Mouse (Mus musculus): ENCODE measurements around the gene Cd28. TPM values are rescaled to one million over a fixed set of nuclear protein-coding genes. Genes with fewer than 3 reads are reported as not detected.

Cd28 gene
- polyA plus RNA-seq, 1 experiment: 0.35 TPM

DNA sequence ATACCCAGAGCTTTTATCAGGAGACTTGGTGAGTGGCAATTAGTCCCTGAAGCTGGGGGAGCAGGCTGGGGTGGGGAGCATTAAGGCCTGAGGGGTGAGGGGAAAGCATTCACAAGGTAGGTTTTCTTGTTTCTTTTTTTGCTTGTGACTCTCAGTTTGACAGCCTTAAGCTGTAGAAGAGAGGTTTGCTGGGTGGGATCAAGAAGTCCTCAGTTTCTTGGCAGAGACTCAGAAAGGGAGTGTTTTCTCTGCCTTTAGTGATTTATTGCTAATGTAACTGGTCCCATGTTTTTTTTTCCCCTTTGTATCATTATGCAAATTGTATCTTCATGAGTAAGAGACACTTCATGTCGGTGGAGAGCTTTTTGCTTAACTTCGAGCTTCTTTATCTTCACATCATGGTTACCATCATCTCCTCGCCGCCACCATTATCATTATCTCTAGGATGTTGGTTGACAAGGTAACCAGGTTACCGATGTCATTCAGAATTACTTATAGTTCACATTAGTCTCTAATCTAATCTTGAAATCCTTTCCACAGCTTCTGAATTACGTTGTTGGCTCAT lies 33.7 kb downstream of the Cd28 start:
- Histone ChIP-seq H3K36me3 (ENCODE audit: control insufficient read depth, insufficient read depth) (no peaks in the 10 kb centered on the region), H3K79me2 (ENCODE audit: control insufficient read depth, insufficient read depth) (no peaks in the 10 kb centered on the region), H3K4me2 (ENCODE audit: low read depth) (no peak overlapping the region), H3K4me3 (no peak overlapping the region), H3ac (ENCODE audit: control insufficient read depth, insufficient read length) (no peak overlapping the region), H3K27me3 (ENCODE audit: control insufficient read depth, insufficient read depth, insufficient read length) (no peaks in the 10 kb centered on the region)
- TF ChIP-seq USF1 (IDR thresholded peaks at IDR 0.05; ENCODE audit: low read depth) (no peak), TCF12 (IDR thresholded peaks at IDR 0.05; ENCODE audit: insufficient read depth, poor library complexity, severe bottlenecking) (no peak), POLR2AphosphoS2 (IDR thresholded peaks at IDR 0.05; ENCODE audit: insufficient read length, low read depth) (no peak), MAX (IDR thresholded peaks at IDR 0.05; ENCODE audit: low read depth) (no peak), MYOG (IDR thresholded peaks at IDR 0.05; ENCODE audit: control insufficient read depth in 1 of 3, insufficient read depth in 1 of 3, insufficient read length in 2 of 3, low read depth in 2 of 3) (no peak), MYOD1 (IDR thresholded peaks at IDR 0.05; ENCODE audit: control insufficient read depth in 1 of 3, insufficient read length in 2 of 3, low read depth in 2 of 3) (no peak), SRF (IDR thresholded peaks at IDR 0.05; ENCODE audit: control insufficient read depth, insufficient read length, low read depth) (no peak), REST (IDR thresholded peaks at IDR 0.05; ENCODE audit: insufficient read depth, insufficient read length) (no peak), CEBPB (IDR thresholded peaks at IDR 0.05; ENCODE audit: insufficient read depth, poor library complexity, severe bottlenecking) (no peak)

GRCm38 (mm10) chr1:60751011-60751410 lies 34.4 kb downstream of the Cd28 start:
- no peak for TF ChIP-seq MYOG (IDR thresholded peaks at IDR 0.05; ENCODE audit: control insufficient read depth in 1 of 3, insufficient read depth in 1 of 3, insufficient read length in 2 of 3, low read depth in 2 of 3)
- no peak for TF ChIP-seq MAX (IDR thresholded peaks at IDR 0.05; ENCODE audit: low read depth)
- TF ChIP-seq MYOD1 (IDR thresholded peaks at IDR 0.05; ENCODE audit: control insufficient read depth in 1 of 3, insufficient read length in 2 of 3, low read depth in 2 of 3): no peak
- no peak for TF ChIP-seq E2F4 (IDR thresholded peaks at IDR 0.05; ENCODE audit: insufficient read depth)
- TF ChIP-seq CEBPB (IDR thresholded peaks at IDR 0.05; ENCODE audit: insufficient read depth, poor library complexity, severe bottlenecking): no peak
- no peak for TF ChIP-seq REST (IDR thresholded peaks at IDR 0.05; ENCODE audit: insufficient read depth, insufficient read length)
- TF ChIP-seq TCF3 (IDR thresholded peaks at IDR 0.05; ENCODE audit: insufficient read length, low read depth): no peak
- no peak for TF ChIP-seq USF1 (IDR thresholded peaks at IDR 0.05; ENCODE audit: low read depth)
- TF ChIP-seq SRF (IDR thresholded peaks at IDR 0.05; ENCODE audit: control insufficient read depth, insufficient read length, low read depth): no peak
- TF ChIP-seq TCF12 (IDR thresholded peaks at IDR 0.05; ENCODE audit: insufficient read depth, poor library complexity, severe bottlenecking): no peak
- no peak for TF ChIP-seq POLR2AphosphoS2 (IDR thresholded peaks at IDR 0.05; ENCODE audit: insufficient read length, low read depth)
- TF ChIP-seq POLR2A (IDR thresholded peaks at IDR 0.05; ENCODE audit: insufficient read length, low read depth): no peak
- no peak overlapping the region for H3K4me3 ChIP-seq
- H3K36me3 ChIP-seq (ENCODE audit: control insufficient read depth, insufficient read depth): no peaks in the 10 kb centered on the region
- H3K79me2 ChIP-seq (ENCODE audit: control insufficient read depth, insufficient read depth): no peaks in the 10 kb centered on the region
- no peak overlapping the region for H3ac ChIP-seq (ENCODE audit: control insufficient read depth, insufficient read length)
- H3K4me2 ChIP-seq (ENCODE audit: low read depth): no peak overlapping the region
- no peaks in the 10 kb centered on the region for H3K27me3 ChIP-seq (ENCODE audit: control insufficient read depth, insufficient read depth, insufficient read length)

DNA sequence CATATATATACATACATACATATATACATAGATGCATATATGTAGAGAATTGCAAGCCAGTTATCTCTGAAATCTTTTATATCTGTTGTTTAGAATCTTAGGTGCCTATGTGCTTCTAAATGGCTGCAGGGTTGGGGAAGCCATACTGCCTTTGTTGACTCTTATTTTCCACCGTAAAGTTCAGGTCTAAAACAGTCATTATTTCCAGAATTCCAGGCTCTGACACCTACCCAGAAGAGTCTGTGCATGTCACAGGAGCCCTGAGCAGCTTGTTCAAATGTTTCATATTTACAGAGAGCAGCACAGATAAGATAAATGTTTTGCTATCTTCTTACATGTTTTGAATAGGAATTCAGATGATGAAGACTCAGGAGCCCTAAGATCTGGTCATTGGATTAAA lies 36.4 kb downstream of the Cd28 start:
- Histone ChIP-seq H3K4me3 (no peak overlapping the region), H3K4me2 (ENCODE audit: low read depth) (no peak overlapping the region), H3K79me2 (ENCODE audit: control insufficient read depth, insufficient read depth) (no peaks in the 10 kb centered on the region), H3ac (ENCODE audit: control insufficient read depth, insufficient read length) (no peak overlapping the region), H3K36me3 (ENCODE audit: control insufficient read depth, insufficient read depth) (no peaks in the 10 kb centered on the region), H3K27me3 (ENCODE audit: control insufficient read depth, insufficient read depth, insufficient read length) (no peaks in the 10 kb centered on the region)
- TF ChIP-seq MYOG (IDR thresholded peaks at IDR 0.05; ENCODE audit: control insufficient read depth in 1 of 3, insufficient read depth in 1 of 3, insufficient read length in 2 of 3, low read depth in 2 of 3) (no peak), CEBPB (IDR thresholded peaks at IDR 0.05; ENCODE audit: insufficient read depth, poor library complexity, severe bottlenecking) (no peak), TCF12 (IDR thresholded peaks at IDR 0.05; ENCODE audit: insufficient read depth, poor library complexity, severe bottlenecking) (no peak), USF1 (IDR thresholded peaks at IDR 0.05; ENCODE audit: low read depth) (no peak), E2F4 (IDR thresholded peaks at IDR 0.05; ENCODE audit: insufficient read depth) (no peak), POLR2AphosphoS2 (IDR thresholded peaks at IDR 0.05; ENCODE audit: insufficient read length, low read depth) (no peak), REST (IDR thresholded peaks at IDR 0.05; ENCODE audit: insufficient read depth, insufficient read length) (no peak), SRF (IDR thresholded peaks at IDR 0.05; ENCODE audit: control insufficient read depth, insufficient read length, low read depth) (no peak), MYOD1 (IDR thresholded peaks at IDR 0.05; ENCODE audit: control insufficient read depth in 1 of 3, insufficient read length in 2 of 3, low read depth in 2 of 3) (no peak), POLR2A (IDR thresholded peaks at IDR 0.05; ENCODE audit: insufficient read length, low read depth) (no peak), MAX (IDR thresholded peaks at IDR 0.05; ENCODE audit: low read depth) (no peak), TCF3 (IDR thresholded peaks at IDR 0.05; ENCODE audit: insufficient read length, low read depth) (no peak)

GRCm38 (mm10) chr1:60753981-60754380 lies 37.4 kb downstream of the Cd28 start:
- Histone ChIP-seq H3K4me2 (ENCODE audit: low read depth) (no peak overlapping the region), H3ac (ENCODE audit: control insufficient read depth, insufficient read length) (no peak overlapping the region), H3K4me3 (no peak overlapping the region), H3K36me3 (ENCODE audit: control insufficient read depth, insufficient read depth) (no peaks in the 10 kb centered on the region), H3K27me3 (ENCODE audit: control insufficient read depth, insufficient read depth, insufficient read length) (no peaks in the 10 kb centered on the region), H3K79me2 (ENCODE audit: control insufficient read depth, insufficient read depth) (no peaks in the 10 kb centered on the region)
- TF ChIP-seq POLR2AphosphoS2 (IDR thresholded peaks at IDR 0.05; ENCODE audit: insufficient read length, low read depth) (no peak), REST (IDR thresholded peaks at IDR 0.05; ENCODE audit: insufficient read depth, insufficient read length) (no peak), CEBPB (IDR thresholded peaks at IDR 0.05; ENCODE audit: insufficient read depth, poor library complexity, severe bottlenecking) (no peak), USF1 (IDR thresholded peaks at IDR 0.05; ENCODE audit: low read depth) (no peak), E2F4 (IDR thresholded peaks at IDR 0.05; ENCODE audit: insufficient read depth) (no peak), MAX (IDR thresholded peaks at IDR 0.05; ENCODE audit: low read depth) (no peak)

Measured in myocyte (in vitro differentiated cells).